Mouse (Mus musculus) forebrain, embryonic 11.5 days (tissue): ENCODE data around the gene Hoxb6. TPM values are rescaled to one million over a fixed set of nuclear protein-coding genes. Genes with fewer than 3 reads are reported as not detected.

Experiments
- microRNA counts: library from miRNA; unstranded; fragments of <30 nt; microRNA quantifications from one replicate; lab custom pipeline; 2015
- microRNA-seq: library from miRNA; unstranded; fragments of <30 nt; microRNA quantifications from one replicate; pipeline ENCODE4, GENCODE M21; 2016; ENCODE audit not compliant: insufficient number of aligned reads
- polyA plus RNA-seq: library from polyadenylated mRNA; unstranded; fragments of >200 nt; fragmentation: Nextera tagmentation; extraction: Ambion mirVana; gene quantifications from 2 replicates; pipeline ENCODE4 v1.2.1, GENCODE M21; 2014

The Hoxb6 gene
- polyA plus RNA-seq, 1 experiment from 2014 or later = not detected

MicroRNA genes within 50 kb of the gene (microRNA counts, 519-probe panel; counts per million panel counts)
- microRNA mmu-miR-10a (lab: Ali Mortazavi, UCI) (31.2 counts per million), microRNA mmu-miR-196a (lab: Ali Mortazavi, UCI) (31.2 counts per million)

Small RNA genes within 50 kb of the gene (microRNA-seq; reads per million reads assigned to microRNA genes)
- 130 reads per million, percentile 37 among the genes with 10 or more reads in this experiment for gene Mir10a
- not detected for gene Mir196a-1

Other genes starting within 250 kb of the Hoxb6 start
- 22.8 and 26.1 TPM in 2 replicates for gene Ube2z, start 227.1 kb upstream of the Hoxb6 start, polyA plus RNA-seq
- 440 and 449 TPM in 2 replicates for gene Atp5g1, start 216.8 kb upstream of the Hoxb6 start, polyA plus RNA-seq
- gene Calcoco2, start 180.5 kb upstream of the Hoxb6 start, polyA plus RNA-seq = not detected in 2 replicates
- gene Ttll6, start 158.7 kb upstream of the Hoxb6 start, polyA plus RNA-seq = not detected in 2 replicates
- gene Hoxb13, start 98.2 kb upstream of the Hoxb6 start, polyA plus RNA-seq = not detected in 2 replicates
- not detected in 2 replicates for gene Hoxb9, start 21.0 kb upstream of the Hoxb6 start, polyA plus RNA-seq
- gene Hoxb8, start 10.6 kb upstream of the Hoxb6 start, polyA plus RNA-seq = not detected in 2 replicates
- 0.21 TPM in 1 of 2 replicates, not detected in the other for gene Hoxb7, start 5.9 kb upstream of the Hoxb6 start, polyA plus RNA-seq
- 0.21 TPM in 1 of 2 replicates, not detected in the other for gene Hoxb5, start 10.9 kb downstream of the Hoxb6 start, polyA plus RNA-seq
- gene Hoxb4, start 25.8 kb downstream of the Hoxb6 start, polyA plus RNA-seq = not detected in 2 replicates
- not detected in 2 replicates for gene Hoxb3, start 30.9 kb downstream of the Hoxb6 start, polyA plus RNA-seq
- 0.12 TPM in 1 of 2 replicates, not detected in the other for gene Hoxb2, start 58.0 kb downstream of the Hoxb6 start, polyA plus RNA-seq
- not detected in 2 replicates for gene Hoxb1, start 73.3 kb downstream of the Hoxb6 start, polyA plus RNA-seq
- 2.6 and 3.9 TPM in 2 replicates for gene Skap1, start 172.1 kb downstream of the Hoxb6 start, polyA plus RNA-seq